Mouse (Mus musculus) cerebellum, adult 9-11 months (tissue): ENCODE results near the gene Cd96.

Source experiments
- DNase-seq: peaks from one replicate; pipeline ENCODE4 v3.0.0; 2022

Gene Cd96

GRCm38 (mm10) chr16:46033896-46034295 is 86.2 kb downstream of the Cd96 start:
- no peak for DNase-seq

GRCm38 (mm10) chr16:46022958-46023491 is 97.0 kb downstream of the Cd96 start:
- no peak for DNase-seq

- DNase-seq, result peak; percentile 36
These were observed 97.7 kb downstream of the Cd96 start for GRCm38 (mm10) chr16:46022189-46022928.

GRCm38 (mm10) chr16:46021302-46021701 is 98.7 kb downstream of the Cd96 start:
- no peak for DNase-seq

GRCm38 (mm10) chr16:46020396-46020795 is 99.7 kb downstream of the Cd96 start:
- no peak for DNase-seq

- DNase-seq, result no peak
These were observed 100.3 kb downstream of the Cd96 start for GRCm38 (mm10) chr16:46019799-46020198.

- DNase-seq, result no peak
These were observed 100.7 kb downstream of the Cd96 start for GRCm38 (mm10) chr16:46019359-46019758.

- DNase-seq, result peak; percentile 40
These were observed 108.4 kb downstream of the Cd96 start for GRCm38 (mm10) chr16:46011696-46012095.

GRCm38 (mm10) chr16:46010906-46011220 is 109.2 kb downstream of the Cd96 start:
- DNase-seq, result peak; percentile 46

- DNase-seq, result peak; percentile 97
These were observed 109.7 kb downstream of the Cd96 start, which contains the start of gene Plcxd2 for GRCm38 (mm10) chr16:46010153-46010905. TSS of gene Plcxd2 (minus strand) at chr16:46010218.

GRCm38 (mm10) chr16:46009717-46010116 is 110.3 kb downstream of the Cd96 start:
- peak; percentile 81 for DNase-seq

- no peak for DNase-seq
These were observed 111.3 kb downstream of the Cd96 start for GRCm38 (mm10) chr16:46008766-46009165.

- DNase-seq, result peak; percentile 64
These were observed 111.9 kb downstream of the Cd96 start for GRCm38 (mm10) chr16:46008036-46008605.

GRCm38 (mm10) chr16:46006261-46006660 is 113.8 kb downstream of the Cd96 start:
- DNase-seq, result no peak

- no peak for DNase-seq
These were observed 118.4 kb downstream of the Cd96 start for GRCm38 (mm10) chr16:46001550-46002166.

GRCm38 (mm10) chr16:46000976-46001375 is 119.1 kb downstream of the Cd96 start:
- no peak for DNase-seq

- DNase-seq, result no peak
These were observed 120.5 kb downstream of the Cd96 start for GRCm38 (mm10) chr16:45999374-46000191.

- DNase-seq, result no peak
These were observed 121.8 kb downstream of the Cd96 start for GRCm38 (mm10) chr16:45998231-45998630.

- no peak for DNase-seq
These were observed 129.0 kb downstream of the Cd96 start for GRCm38 (mm10) chr16:45990901-45991676.

GRCm38 (mm10) chr16:45986236-45986635 is 133.8 kb downstream of the Cd96 start:
- no peak for DNase-seq
